Mouse (Mus musculus): ENCODE data around the gene Mcts2.
A peak's percentile ranks its signal among the peaks of the same experiment; 100 is the strongest.

Mcts2 gene

GRCm38 (mm10) chr2:152726751-152727335 is 40.0 kb downstream of the Mcts2 start:
- no peak for DNase-seq

DNA sequence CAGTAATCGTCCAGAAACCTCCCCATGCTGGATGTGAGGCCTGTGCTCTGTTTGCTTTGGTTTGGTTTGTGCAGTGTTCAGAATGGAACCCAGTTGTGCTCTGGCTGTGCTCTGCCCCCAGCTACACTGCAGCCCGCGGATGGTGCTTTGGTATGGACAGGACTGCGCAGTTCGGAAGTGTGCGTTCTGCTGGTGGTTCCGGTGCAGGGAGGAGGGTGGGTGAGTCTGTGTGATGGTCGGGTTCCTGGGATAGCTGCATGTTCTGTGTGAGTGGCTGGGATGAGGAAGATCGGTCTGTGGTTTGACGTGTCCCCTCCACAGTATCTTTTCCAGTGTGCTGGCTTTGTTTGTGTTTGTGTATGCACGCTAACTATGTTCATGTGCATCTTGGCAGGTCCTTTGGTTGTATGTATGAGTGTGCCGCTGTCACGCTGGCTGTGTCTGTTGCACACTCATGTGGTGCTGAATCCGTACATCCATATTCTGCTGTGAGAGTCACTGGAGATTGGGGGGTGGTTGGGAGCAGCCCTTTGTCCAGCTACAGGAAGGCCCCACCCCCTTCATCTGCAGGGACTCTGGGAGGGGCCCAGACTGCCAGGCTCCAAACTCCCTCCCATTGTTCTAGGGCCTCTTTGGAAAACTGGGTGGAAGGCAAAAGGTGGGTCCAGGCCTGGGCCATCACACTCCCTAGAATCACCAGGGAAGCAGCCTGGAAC is 41.1 kb downstream of the Mcts2 start:
- no peak for DNase-seq

- no peak for DNase-seq
Observed at GRCm38 (mm10) chr2:152728594-152728993, 41.8 kb downstream of the Mcts2 start.

- DNase-seq: no peak
Observed at GRCm38 (mm10) chr2:152729013-152729635, 42.3 kb downstream of the Mcts2 start.

DNA sequence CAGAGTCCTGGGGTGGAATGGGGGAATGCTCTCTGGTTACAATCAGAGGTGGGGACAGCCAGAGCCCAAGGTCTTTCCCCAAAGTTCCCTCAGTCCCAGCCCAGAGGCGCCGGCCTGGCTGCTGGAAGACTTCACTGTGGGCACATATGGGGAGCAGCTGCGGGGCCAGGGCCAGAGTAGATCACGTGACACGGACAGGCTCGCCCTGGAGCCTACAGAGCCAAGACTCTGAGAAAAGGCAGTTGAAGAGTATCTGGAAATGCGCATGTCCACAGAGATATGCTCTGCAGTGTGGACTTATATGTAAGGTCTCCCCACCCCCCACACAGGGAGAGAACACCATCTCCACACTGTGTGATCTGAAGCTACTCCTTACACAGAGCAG is 42.8 kb downstream of the Mcts2 start:
- no peak for DNase-seq

DNA sequence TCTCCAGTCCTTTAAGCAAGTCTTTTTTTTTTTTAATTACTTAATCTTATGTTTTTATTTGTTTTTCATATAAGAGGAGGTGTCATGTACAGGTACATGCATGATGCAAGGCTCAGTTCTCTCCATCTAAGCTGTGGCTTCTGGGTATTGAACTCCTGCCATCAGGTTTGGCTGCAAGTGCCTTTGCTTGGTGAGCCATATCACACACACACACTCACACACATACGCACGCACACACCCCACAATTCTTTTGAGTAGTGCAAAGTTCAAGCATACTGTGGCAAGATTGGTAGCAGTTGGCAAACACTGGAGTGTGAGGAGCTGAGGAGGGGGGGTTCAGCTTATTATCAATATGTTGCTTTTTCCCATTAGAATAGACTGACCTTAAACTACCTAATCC is 46.4 kb downstream of the Mcts2 start:
- no peak for DNase-seq

DNA sequence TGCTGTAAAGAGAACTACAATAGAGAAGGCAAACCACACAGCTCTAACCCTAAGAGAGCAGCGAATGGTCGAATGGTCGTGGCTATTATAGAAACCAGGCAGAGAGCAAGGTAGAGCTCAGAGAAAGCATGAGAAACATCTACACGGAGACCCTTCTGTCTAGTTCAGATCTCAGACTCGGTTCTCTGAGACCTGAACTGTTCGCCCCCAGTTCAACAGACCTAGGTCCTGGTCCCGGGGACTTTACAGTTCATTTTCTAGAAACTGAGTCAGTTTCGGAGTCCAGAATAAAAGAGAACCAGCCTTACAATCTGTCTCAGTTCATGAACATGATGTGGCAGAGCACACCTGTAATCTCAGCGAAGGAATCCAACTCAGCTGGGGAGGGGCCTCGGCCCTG is 47.7 kb downstream of the Mcts2 start:
- no peak for DNase-seq

DNA sequence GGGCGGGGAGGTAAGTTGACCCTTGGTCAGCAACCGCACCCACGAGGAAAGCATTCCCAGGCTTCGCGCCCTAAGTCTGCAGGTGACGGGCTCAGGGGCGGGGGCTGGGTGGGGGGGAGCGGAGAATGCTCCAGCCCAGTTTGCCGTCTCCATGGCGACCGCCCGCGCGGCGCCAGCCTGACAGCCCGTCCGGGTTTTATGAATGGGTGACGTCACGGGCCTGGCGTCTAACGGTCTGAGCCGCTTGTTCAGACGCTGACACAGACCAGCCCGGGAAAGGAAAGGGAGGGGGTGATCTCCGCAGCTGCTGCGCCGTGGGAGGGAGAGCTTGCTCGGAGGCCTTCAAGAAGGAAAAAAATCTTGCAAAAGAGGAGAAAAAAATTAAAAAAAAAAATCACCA is 48.1 kb downstream of the Mcts2 start:
- DNase-seq: peak; percentile 69 to 79

GRCm38 (mm10) chr2:152736090-152736601 is 49.3 kb downstream of the Mcts2 start, which contains the start of gene Id1:
Gene Id1, plus strand, starts transcription at chr2:152736251.
- DNase-seq: peak; percentile 34 to 41

DNA sequence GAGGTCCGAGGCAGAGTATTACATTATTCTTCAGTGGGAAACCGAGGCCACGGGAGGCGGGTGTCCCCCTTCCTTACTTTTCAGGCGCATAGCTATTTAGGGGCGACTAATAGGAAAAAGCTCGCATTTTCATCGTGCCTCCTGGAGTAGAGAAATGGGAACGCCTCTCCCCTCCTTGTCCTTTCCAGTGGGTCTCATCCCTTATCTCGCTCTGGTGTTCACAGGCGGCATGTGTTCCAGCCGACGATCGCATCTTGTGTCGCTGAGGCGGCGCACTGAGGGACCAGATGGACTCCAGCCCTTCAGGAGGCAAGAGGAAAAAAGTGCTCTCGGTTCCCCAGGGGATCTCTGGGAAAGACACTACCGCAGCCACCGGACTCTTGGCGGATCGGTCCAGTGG is 49.9 kb downstream of the Mcts2 start:
- peak; percentile 37 to 40 for DNase-seq

Measured in cerebellum, postnatal 36 days (tissue).